Mouse (Mus musculus) c-Kit-positive CD71-positive TER-119-negative erythroid progenitor cells, embryonic 14.5 days (primary cell): Measurements from ENCODE around the gene Cacna1c.
A peak's percentile ranks its signal among the peaks of the same experiment; 100 is the strongest.

Experiments
- DNase-seq: peaks from one replicate; pipeline ENCODE4 v3.0.0-alpha.2; 2013; ENCODE audit warnings: low read depth

The Cacna1c gene

DNA sequence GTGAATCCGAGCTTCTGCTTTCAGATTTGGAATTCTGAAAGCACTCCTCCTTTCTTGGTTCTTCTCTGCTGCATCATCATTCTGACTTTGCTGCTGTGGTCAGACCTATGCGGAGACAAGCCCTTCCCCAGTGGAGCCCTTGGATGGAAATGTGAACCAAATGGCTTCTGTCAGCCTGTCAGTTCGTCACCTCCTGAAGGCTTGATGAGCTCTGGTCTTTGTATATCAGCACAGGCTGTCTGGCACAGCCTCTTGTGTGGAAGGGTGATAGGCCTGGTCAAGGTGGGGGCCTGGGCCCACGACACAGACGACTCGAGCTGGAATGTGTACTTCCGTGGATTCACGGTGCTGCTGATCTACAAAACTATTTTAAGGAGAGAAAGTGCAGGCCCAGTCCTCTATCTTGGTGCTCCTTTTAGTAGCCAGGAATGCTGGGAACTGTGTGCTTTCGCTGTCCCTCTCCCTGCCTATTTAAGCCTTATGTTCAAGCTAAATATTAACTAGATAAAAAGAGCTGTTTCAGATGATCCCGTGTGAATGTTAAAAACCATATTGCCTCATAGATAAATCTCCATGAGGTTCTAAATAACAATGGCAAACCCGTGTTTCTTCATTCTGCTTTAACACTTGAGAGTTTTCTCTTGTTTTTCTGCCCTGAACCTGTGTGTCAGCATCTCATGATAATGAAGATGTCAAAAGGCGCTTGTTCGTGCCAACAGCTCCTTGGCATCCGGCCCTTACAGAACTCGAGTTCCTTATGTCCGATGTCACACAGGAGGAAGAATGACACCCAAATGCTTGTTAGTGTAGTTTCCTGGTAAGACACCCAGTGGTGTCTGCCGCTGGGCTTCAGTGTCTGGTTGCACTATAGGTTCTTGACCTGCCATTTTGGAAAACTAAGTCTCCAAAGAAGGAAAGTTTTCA, at the start of gene Cacna1c:
Cacna1c (minus strand) TSS at position 37 of the 924 bp plus-strand sequence.
- DNase-seq = no peak

DNA sequence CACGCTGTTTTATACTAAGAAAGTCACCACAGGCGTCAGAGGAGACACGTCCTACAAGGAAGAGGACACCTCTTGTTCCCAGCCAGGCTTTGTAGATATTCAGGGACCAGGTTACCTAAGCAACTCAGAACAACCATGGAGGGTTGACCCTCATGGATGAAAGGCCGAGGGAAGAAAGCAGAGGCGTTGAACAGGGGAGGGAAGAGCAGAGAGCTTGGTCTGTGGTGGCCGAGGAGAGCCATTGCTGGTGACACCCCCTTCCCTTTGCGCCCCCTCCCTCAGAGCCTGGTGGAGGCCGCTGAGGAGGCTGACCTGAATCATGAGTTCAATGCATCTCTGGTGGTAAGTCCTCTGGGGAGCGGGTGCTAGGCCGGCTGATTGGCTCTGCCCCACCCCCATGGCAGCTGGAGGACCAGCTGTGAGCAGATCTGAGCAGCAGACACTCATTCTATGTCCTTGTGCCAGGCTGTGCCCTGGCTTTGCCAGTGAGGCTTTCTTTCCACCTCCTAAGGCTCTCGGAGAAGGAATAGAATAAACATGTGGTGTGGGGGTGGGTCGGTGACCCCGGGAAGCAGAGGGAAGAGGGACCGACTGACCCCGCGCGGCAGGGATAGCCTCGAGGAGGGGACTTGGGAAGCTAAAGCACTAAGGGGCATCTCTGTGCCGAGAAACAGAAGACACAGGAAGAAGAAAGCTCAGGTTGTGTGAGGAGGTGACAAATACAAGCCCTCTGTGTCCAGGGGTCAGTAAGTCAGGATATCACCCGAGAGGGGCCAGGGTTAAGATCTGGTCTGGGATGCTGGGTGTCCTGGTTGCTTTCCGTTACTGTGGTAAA, 44.9 kb upstream of the Cacna1c start:
- no peak for DNase-seq

DNA sequence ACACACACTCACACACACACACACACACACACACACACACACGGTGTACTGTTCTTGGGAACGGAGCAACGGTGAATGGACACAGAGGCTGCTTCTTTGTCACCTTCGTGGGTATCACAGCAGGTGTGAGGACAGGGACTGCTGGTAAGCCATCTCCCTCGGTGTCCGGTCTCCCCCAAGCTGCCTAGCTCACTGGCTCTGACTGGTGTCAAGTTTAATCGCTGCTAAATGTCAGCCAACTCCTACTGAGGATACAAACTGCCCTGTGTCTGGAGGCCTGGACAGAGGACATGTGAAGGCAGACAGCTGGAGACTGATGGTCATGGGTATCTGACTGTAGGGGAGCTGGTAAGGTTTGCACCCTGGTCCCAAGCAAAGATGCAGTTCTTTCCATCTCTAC, 44.0 kb upstream of the Cacna1c start:
- DNase-seq = no peak

DNA sequence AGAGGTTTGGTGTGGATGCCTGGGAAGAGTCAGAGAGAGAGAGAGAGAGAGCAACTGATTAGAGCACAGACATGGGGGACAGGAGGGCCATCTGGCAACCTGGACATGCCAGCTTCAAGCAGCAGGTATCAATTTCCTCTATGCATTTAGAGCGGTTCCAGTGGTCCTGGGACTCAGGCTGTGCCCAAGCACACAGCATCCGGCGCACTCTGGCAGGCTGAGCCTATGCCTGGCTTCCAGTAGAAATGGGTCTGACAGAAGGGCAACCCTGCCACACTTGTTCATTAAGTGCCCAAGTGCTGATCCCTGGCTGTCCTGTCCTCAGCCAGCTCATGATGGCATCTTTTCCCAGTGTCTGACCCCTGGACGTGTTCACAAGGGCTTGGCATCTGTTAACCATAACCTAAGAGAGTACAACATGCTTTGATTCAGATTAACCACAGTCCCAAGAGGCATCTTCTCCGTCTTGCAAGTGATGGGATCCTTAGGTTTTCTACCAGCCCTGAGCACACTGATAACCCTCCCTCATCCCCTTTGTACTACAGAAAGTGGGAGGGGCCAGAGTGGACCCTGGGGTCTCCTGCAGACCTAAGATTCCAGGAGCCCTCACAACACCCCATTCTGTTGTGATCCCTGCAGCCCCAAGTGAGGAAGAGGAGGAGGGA, 43.3 kb upstream of the Cacna1c start:
- DNase-seq = no peak

DNA sequence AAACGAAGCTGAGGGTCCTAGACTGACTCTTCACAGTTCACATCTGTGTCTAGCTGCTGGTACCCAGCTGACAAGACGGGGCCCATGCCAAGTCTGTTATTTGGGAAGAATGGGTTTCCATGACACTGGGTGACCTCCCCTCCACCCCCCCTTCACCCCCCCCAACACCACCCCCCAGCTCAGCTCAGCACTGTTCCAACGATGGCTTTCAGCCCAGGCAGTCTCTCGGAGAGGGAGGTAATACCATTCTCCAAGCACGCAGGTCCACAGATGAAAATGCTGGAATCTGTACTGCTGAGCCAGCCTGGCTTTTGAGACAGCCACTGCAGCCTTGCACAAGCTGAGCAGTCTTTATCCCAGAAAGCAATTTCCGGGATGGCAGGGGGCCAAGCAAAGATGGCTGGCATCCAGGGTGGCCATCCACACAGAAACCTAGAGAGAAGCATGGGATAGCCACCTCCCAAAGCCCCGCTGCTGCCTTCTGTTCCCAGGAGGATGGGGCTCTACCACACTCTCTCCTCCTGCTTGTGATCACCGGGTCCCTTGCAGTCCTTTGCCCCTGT, 41.3 kb upstream of the Cacna1c start:
- no peak for DNase-seq

DNA sequence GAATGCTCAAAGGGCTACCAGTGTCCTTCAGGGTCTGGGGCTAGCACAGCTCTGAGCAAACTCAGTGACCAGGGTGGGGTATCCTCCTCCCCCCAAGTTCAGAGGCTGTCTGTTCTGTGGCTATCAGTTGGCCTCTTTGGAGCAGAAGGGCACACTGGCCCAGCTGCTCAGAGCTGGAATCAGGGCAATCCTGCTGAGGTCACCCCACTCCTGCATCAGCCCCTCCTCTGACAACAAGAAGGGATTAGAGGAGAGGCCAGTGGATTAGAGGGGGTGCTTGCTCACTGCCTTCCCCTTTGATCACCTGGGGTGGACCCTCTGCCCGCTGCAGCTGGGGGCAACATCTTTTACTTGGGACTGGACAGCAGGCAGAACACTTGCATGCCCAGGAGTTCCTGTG, 40.0 kb upstream of the Cacna1c start, which contains the start of gene Cacna2d4:
Cacna2d4 (plus strand) TSS at position 286 of the 400 bp plus-strand sequence.
- DNase-seq = no peak

DNA sequence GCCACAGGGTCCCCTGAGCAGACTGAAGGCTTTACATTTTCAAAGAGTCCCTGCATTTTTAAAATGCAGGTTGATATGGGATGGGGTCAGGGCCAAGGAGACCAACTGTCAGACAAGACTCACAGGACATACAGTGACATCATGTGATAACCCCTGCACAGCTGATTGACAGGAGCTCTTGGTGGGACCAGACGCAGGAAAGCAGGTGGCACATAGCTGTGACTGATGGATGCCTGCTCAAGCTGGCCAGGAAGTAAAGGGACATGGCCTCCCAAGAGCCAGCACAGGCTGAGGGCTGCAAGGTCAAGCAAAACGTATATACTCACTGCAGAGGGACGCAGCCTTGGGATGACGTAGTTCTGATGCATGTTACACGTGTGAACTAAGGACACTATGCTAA, 39.2 kb upstream of the Cacna1c start:
- no peak for DNase-seq

DNA sequence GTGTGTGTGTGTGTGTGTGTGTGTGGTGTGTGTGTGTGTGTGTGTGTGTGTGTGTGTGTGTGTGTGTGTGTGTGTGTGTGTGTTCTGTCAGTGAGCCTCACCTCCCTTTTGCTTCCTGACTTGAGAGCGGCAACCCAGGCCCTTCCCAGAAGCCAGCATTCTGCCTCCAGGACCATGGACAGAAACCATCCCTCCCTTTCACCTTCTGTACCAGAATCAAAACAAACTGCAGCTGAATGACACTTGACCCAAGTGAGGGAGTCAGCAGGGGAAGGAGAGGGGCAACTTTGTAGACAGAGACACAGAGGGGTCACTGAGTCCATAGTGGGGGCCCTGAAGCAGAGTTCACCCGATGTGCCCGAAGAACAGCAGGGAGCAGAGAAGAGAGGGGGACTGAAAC, 36.8 kb upstream of the Cacna1c start:
- no peak for DNase-seq

DNA sequence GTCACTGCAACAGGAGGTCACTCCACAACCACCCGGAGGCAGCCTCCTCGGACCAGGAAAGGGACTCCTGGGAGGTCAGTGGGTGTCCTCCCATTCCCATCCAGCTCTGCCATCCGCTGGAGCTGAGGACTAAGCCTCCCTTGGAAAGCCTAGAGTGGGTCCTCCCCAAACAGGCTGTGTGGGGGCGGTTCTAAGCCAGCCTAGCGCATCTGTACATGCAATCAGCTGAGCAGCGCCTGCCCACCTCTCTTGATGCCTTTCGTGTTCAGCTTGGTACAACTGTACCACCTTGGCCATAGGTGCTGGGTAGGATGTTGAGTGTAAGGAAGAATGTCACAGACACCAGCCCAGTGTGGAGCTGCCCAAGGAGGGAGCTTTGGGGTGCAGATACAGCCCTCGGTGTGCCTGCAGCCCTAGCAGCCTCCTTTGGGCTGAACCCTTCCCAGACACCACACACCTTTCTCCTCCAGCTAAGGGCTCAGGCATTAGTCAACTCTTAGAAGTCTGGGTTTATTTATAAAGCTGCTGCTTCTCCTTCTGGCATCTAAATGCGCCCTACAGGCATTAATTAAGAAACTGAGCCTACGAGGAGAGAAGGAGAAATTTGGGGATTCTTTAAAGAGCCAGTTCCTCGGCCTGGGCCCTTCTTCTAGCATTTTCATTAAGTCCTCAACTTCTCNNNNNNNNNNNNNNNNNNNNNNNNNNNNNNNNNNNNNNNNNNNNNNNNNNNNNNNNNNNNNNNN, 32.8 kb upstream of the Cacna1c start:
- no peak for DNase-seq

DNA sequence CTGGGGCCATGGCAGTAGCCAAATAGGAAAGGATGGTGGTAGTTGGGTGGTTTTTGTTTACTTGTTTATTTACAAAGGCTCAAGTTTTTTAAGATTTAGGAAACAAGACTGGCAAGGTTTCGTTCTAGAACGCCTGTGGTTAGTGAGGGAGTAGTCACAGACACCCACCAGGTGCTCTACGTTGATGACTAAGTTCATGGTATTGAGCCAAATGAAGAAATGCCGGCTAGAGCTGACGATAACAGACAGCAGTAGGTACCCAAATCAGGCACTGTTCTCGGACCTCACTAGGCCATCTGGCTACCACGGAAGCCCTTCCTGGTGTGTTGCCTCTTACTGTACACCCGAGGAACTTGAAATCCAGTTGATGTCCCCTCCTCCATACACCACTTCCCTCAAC, 30.8 kb upstream of the Cacna1c start:
- no peak for DNase-seq

DNA sequence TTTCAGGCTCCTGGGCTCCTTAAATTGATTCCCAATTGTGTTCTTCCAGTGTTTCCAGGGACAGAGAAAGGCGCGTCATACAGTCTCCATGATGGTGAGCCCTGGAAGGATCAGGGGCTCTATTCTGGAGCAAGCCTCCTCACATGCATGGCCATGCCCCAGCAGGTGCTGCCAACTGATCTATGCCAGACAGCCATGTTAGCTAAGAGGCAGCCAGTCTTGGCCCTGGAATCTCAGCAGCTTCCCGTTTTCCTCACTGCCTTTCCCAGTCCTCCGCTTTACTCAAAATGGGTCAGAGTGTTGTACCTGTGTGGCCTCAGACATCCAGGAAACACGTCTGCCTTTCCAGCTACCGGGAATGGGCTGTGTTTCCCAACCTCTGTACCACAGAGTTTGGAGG, 29.5 kb upstream of the Cacna1c start:
- no peak for DNase-seq

DNA sequence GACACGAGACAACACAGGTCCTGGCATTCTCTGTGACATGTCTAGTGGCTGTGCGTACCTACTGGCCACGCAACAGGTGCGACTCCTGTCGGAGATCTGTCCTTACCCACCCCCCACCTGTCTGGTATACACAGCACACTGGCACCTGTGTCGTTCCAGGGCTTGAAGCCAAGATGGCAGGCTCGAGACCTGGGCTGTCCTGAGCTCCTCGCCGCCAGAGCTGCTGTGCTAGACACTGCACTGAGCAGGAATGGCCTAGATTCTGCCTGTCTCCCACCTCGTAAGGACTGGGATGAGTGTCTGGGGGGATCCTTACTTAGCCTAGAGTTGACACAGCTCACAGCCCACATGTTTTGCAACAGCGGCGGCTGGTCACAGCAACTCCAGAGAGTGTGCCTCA, 29.0 kb upstream of the Cacna1c start:
- no peak for DNase-seq

DNA sequence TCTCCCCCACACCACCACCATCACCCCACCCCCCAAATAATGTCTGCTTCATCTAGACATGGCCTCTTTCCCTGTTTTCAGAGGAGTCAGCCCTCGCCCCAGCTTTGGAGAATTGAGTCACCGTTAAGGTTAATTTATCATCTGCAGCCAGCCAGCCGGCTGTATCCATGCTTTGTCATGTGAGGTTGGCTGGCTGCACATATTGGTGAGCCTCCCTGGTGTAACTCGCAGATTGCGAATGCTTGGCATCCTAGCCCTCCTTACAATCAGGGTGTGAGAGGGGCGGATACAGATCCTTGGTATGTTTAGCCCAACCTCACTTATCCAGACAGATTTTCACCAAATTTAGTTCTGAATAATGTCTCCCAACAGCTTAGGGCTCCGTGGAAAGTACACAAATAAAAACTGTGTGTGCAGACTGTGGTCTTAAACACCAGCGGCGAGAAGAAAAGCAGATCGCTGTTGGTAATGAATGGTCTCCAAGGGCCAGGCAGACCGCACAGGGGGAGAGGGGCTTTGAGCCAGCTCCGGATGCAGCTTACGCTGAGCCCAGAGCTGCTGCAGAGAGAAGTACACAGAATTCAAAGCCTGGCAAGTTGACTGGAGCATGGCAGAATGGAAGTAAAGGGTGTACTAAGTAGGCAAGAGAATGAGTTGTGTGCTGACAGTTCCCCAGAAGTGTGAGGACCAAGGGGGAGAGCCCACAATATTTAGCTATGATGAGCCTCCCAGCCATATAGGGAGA, 28.4 kb upstream of the Cacna1c start:
- DNase-seq = no peak

DNA sequence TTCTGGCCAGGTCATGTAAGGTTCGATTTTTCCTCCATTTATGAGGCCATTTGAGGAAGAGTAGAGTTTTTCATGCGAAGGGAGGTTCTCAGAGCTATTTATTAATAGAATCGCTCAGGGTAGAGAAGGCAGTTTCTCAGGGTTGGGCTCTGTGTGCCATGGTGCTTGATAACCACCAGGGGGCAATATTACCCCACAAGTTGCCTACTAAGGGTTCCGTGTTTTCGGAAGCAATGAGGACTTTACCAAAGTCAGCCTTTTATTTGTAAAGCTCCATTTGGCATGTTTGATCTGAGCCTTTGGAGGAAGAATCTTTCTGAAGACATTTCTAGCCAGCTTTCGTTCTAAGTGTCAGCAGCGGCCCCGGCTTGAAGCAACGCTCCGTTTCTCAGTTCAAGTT, 24.1 kb upstream of the Cacna1c start:
- DNase-seq = peak; percentile 38

DNA sequence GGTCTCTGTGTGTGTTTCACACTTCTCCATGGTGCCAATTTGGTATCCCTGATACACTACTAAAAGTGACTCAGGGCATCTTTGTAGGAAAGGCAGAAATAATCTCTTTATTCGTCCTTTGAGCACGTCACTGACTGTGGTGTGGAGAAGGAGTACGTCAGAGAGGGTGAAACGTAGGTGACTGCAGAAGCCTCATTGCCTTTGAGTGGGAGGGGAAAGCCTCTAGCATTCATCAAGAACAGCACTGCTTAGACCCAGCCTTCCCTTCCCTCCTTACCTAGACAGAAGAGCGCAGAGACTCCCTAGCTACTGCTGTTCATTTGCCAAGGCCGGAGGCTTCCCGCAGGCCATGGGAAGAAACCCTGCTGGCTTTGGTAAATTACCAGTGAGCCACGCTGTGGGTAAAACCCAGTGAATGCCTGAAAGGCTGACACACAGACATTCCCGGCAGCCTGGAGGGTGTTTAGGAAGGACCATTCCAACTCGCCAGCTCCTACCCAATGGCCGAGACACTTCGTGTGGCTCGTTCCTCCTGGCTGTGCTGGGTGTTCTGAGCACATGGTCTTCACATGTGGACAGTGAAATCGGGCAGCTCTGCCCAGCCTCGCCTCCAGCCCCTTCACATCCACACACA, 23.1 kb upstream of the Cacna1c start:
- DNase-seq = no peak

DNA sequence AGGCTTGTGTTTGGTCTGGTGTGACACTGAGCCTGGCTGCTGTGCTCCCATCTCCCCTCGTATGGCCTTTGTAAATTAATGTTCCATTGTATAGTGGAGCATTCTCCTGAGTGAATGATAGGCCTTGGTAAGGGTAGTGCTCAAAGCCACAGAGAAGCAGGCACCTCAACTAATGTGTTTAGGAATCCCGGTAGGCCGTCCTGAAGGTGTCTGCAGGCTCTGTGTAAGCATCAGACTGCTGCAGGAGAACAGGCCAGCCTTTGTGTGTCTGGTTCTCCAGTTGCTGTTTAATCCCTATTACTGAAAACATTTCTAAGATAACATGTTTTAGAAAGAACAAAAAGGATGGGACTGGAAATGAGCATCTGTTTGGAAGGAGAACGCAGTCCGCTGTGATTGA, 22.4 kb upstream of the Cacna1c start:
- DNase-seq = no peak

DNA sequence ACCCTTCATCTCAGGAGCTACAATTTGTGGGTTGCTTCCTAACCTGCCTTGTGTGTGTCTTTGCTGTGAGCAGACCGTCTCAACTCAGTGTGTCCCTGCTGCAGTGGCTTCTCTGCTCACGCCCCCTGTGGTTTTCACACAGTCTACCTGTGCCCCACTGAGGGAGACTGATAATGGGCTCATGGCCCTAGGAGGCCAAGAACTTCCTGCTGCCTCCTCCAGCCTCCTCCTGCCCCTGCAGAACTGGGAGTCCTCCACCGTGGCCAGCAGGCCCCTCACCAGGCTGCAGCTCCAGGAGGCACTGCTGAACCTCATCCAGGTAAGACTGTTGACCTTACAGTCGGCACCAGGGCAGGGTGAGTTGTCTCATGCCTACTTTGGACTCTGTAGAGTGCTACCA, 21.4 kb upstream of the Cacna1c start:
- DNase-seq = no peak

DNA sequence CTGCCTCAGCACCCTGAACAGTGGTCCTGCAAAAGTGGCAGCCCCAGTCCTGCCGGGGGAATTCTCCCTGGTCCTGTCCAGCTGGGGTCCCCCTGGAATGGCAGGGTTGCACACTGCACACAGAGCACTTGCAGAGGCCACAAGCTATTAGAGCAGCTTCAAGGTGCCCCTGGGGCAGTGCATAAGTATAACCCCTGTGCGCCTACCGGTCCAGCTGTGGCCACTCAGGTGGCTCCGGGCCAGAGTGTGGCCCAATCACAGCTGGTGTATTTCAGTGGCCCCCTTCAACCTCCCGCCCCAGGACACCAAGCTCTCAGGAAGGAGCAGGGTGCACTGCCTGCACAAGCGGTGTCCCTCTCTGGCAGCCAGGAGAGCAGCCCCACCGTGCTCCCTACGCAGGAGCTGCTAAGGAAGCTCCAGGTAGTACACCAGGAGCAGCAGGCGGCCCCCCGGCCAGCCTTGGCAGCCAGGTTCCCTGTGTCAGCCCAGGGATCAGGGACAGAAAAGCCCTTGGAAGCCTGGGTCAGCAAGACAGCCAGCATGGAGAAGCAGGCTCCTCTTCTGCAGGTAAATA, 18.9 kb upstream of the Cacna1c start:
- DNase-seq = no peak

DNA sequence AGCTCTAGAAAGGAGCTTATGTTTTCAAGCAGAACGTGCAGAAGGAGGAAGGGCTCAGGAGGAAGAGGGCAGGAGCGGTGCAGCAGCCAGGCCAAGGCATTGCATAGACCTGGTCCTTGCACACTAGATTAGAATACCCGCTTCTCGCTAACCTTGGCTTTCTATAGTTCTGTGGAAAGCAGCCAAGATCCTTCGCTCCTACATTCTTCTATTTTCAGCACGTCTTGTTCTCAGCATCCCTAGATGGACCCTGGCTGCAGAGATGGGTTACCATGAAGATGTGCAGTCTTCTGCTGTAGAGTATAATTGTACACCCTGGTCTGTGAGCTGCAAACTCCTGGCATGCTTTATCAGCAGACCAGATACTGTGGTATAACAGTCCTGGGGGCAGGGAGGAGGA, 18.0 kb upstream of the Cacna1c start:
- DNase-seq = no peak

DNA sequence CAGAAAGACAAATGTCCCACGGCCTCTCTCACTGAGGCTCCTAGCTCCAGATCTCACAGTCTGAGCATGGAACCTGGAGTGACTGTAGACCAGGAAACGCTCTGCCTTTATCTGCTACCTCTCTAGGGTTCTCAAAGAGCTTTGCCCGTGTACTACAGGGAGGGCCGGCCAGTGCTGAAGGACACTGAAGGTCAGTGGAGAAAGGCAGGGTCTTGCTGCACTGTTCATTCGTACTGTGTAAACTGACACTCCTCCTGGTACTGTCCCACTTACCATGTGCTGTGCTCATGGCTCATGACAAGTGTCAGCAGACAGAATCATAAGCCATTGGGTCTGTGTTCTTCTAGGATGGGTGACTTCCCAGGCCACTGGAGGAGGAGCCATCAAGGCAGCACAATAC, 17.2 kb upstream of the Cacna1c start:
- DNase-seq = no peak
